Mouse (Mus musculus) limb, embryonic 14.5 days (tissue): ENCODE results near the gene Gm43518. TPM values are rescaled to one million over a fixed set of nuclear protein-coding genes. Genes with fewer than 3 reads are reported as not detected.
A peak's percentile ranks its signal among the peaks of the same experiment; 100 is the strongest.

Source experiments
- ATAC-seq: fragments of 200-750 bp; cut with Nextera tagmentation; 2 replicates; pipeline ENCODE4 v1.8.0; 2017; ENCODE audit warnings: low read depth, moderate number of reproducible peaks, moderate TSS enrichment; ENCODE audit not compliant: low FRiP score
- DNase-seq: peaks from one replicate; pipeline ENCODE4 v3.0.0-alpha.2; 2015; ENCODE audit warnings: low spot score
- H3K27ac ChIP-seq: fragments of 300-500 bp; sonication (generic); replicated peaks from 2 replicates; pipeline ENCODE4 v1.5.1; 2014; ENCODE audit warnings: low read depth, mild to moderate bottlenecking, low read length, moderate library complexity, mixed read lengths
- H3K27me3 ChIP-seq: fragments of 300-500 bp; sonication (generic); 2 replicates; pipeline ENCODE4 v1.6.1; 2014; ENCODE audit warnings: low read length, mixed read lengths; ENCODE audit not compliant: control insufficient read depth, insufficient read depth
- H3K36me3 ChIP-seq: fragments of 300-500 bp; sonication (generic); 2 replicates; pipeline ENCODE4 v1.6.1; 2014; ENCODE audit warnings: mild to moderate bottlenecking, low read length, moderate library complexity, mixed read lengths; ENCODE audit not compliant: control insufficient read depth, insufficient read depth
- H3K4me1 ChIP-seq: fragments of 300-500 bp; sonication (generic); 2 replicates; pipeline ENCODE4 v1.6.1; 2014; ENCODE audit warnings: antibody characterized with exemption, low read length, mixed read lengths; ENCODE audit not compliant: control insufficient read depth, insufficient read depth
- H3K4me2 ChIP-seq: fragments of 300-500 bp; sonication (generic); replicated peaks from 2 replicates; pipeline ENCODE4 v1.6.1; 2014; ENCODE audit warnings: low read depth, mild to moderate bottlenecking, low read length, moderate library complexity; ENCODE audit not compliant: severe bottlenecking
- H3K4me3 ChIP-seq: fragments of 300-500 bp; sonication (generic); replicated peaks from 2 replicates; pipeline ENCODE4 v1.5.1; 2014; ENCODE audit warnings: low read length
- H3K9ac ChIP-seq: fragments of 300-500 bp; sonication (generic); 2 replicates; pipeline ENCODE4 v1.6.1; 2014; ENCODE audit warnings: mild to moderate bottlenecking, low read depth, low read length, moderate library complexity; ENCODE audit not compliant: severe bottlenecking
- H3K9me3 ChIP-seq: fragments of 300-500 bp; sonication (generic); 2 replicates; pipeline ENCODE4 v1.6.1; 2016; ENCODE audit warnings: low read length; ENCODE audit not compliant: control insufficient read depth
- POLR2A ChIP-seq: fragments of 200-500 bp; IDR thresholded peaks from 2 replicates; pipeline ENCODE4 v1.8.0; 2012; ENCODE audit warnings: inconsistent platforms, mild to moderate bottlenecking, moderate library complexity, borderline replicate concordance; ENCODE audit not compliant: insufficient read depth, insufficient read length; ENCODE audit errors: extremely low read depth
- WGBS: fragments of 180-500 bp; shearing (Covaris S2); extraction: QIAGEN DNeasy Blood & Tissue Kit; methylation state at CpG from one replicate; pipeline ENCODE4 v1.1.7; 2014; 5-methylcytosine and 5-hydroxymethylcytosine counted together
- polyA plus RNA-seq, 2 experiments: library from polyadenylated mRNA; depleted of rRNA in 1 of 2; stranded (reverse) in 1 of 2; unstranded in 1 of 2; fragments of >200 nt; fragmentation: Nextera tagmentation in 1 of 2; extraction: Ambion mirVana in 1 of 2; gene quantifications; 2 replicates each; pipeline versions ENCODE4 v1.2.1 to v1.2.3; 2012 to 2014

Gm43518 gene
- polyA plus RNA-seq, 2 experiments, result 2.1 to 2.2 TPM

GRCm38 (mm10) chr5:123973299-123974178 is 46.3 kb downstream of the Gm43518 start, which contains the start of gene Hip1r:
Gene Hip1r, plus strand, starts transcription at chr5:123973628.
- no peak for TF ChIP-seq POLR2A
- H3K36me3 ChIP-seq, result no peaks in the 10 kb centered on the region
- H3K9ac ChIP-seq, result peak within 1 kb of the TSS; percentile 72
- H3K4me3 ChIP-seq, result peak within 1 kb of the TSS; percentile 65
- ATAC-seq (peak; percentile 82), DNase-seq (peak; percentile 49)
- H3K9me3 ChIP-seq, result no peaks in the 10 kb centered on the region
- no peaks in the 10 kb centered on the region; the same call in none of the 2 replicates for H3K4me1 ChIP-seq
- no peak within 1 kb of the TSS for H3K27ac ChIP-seq
- no peaks in the 10 kb centered on the region for H3K27me3 ChIP-seq
- H3K4me2 ChIP-seq, result peak within 1 kb of the TSS; percentile 90
- 2% methylated on average over 71 of the region's 106 CpGs for WGBS

GRCm38 (mm10) chr5:123974179-123974485 is 46.9 kb downstream of the Gm43518 start:
- H3K4me2 ChIP-seq, result peak overlapping the region; percentile 90
- no peaks in the 10 kb centered on the region for H3K9me3 ChIP-seq
- no peak for ATAC-seq
- peak overlapping the region; percentile 72 for H3K9ac ChIP-seq
- no peak for TF ChIP-seq POLR2A
- H3K4me1 ChIP-seq, result no peaks in the 10 kb centered on the region; the same call in none of the 2 replicates
- no peak overlapping the region for H3K27ac ChIP-seq
- 2% methylated on average over 14 of the region's 14 CpGs for WGBS
- H3K27me3 ChIP-seq, result no peaks in the 10 kb centered on the region
- peak overlapping the region; percentile 65 for H3K4me3 ChIP-seq
- no peak for DNase-seq
- no peaks in the 10 kb centered on the region for H3K36me3 ChIP-seq

GRCm38 (mm10) chr5:123974616-123975111 is 47.4 kb downstream of the Gm43518 start:
- no peak for DNase-seq
- H3K27ac ChIP-seq, result no peak overlapping the region
- peak overlapping the region; percentile 65 for H3K4me3 ChIP-seq
- 20% methylated on average over 11 of the region's 11 CpGs for WGBS
- ATAC-seq, result no peak
- TF ChIP-seq POLR2A, result no peak
- no peaks in the 10 kb centered on the region for H3K27me3 ChIP-seq
- no peak overlapping the region for H3K9ac ChIP-seq
- peak overlapping the region; percentile 90 for H3K4me2 ChIP-seq
- H3K36me3 ChIP-seq, result no peaks in the 10 kb centered on the region
- H3K4me1 ChIP-seq, result no peaks in the 10 kb centered on the region; the same call in none of the 2 replicates
- no peaks in the 10 kb centered on the region for H3K9me3 ChIP-seq

GRCm38 (mm10) chr5:123975668-123976180 is 48.5 kb downstream of the Gm43518 start:
- no peak for DNase-seq
- Histone ChIP-seq H3K4me3 (no peak overlapping the region), H3K36me3 (no peaks in the 10 kb centered on the region), H3K4me2 (0 out of 2 replicates have a peak overlapping the region, but pooled peaks have one; percentile 90), H3K4me1 (no peaks in the 10 kb centered on the region; the same call in none of the 2 replicates), H3K9me3 (no peaks in the 10 kb centered on the region), H3K27ac (no peak overlapping the region), H3K27me3 (no peaks in the 10 kb centered on the region), H3K9ac (no peak overlapping the region)
- TF ChIP-seq POLR2A, result no peak
- 54% methylated on average over 6 of the region's 6 CpGs for WGBS
- ATAC-seq, result no peak

GRCm38 (mm10) chr5:123977231-123977630 is 50.0 kb downstream of the Gm43518 start:
- no peak for ATAC-seq
- H3K4me1 ChIP-seq, result no peaks in the 10 kb centered on the region; the same call in none of the 2 replicates
- WGBS, result 23% methylated on average over 3 of the region's 3 CpGs

More at GRCm38 (mm10) chr5:123977231-123977630, 50.0 kb downstream of the Gm43518 start:
- H3K27me3 ChIP-seq, result no peaks in the 10 kb centered on the region
- no peaks in the 10 kb centered on the region for H3K9me3 ChIP-seq
- H3K27ac ChIP-seq, result no peak overlapping the region
- H3K4me3 ChIP-seq, result no peak overlapping the region
- no peak for DNase-seq
- TF ChIP-seq POLR2A, result no peak
- H3K9ac ChIP-seq, result 0 out of 2 replicates have a peak overlapping the region, but pooled peaks have one; percentile 16
- H3K4me2 ChIP-seq, result no peak overlapping the region
- no peaks in the 10 kb centered on the region for H3K36me3 ChIP-seq
